Mouse (Mus musculus) liver (tissue): ENCODE measurements around the gene Lrrc25.

ENCODE experiments used
- DNase-seq: peaks from one replicate; pipeline ENCODE4 v3.0.0-alpha.2; 2020; ENCODE audit warnings: mixed read lengths

Gene Lrrc25

GRCm38 (mm10) chr8:70617985-70618384, 2.0 kb downstream of the Lrrc25 start:
- peak; percentile 58 for DNase-seq

- peak; percentile 96 for DNase-seq
Measured at GRCm38 (mm10) chr8:70618888-70619334, 3.0 kb downstream of the Lrrc25 start.

GRCm38 (mm10) chr8:70622220-70622619, 6.3 kb downstream of the Lrrc25 start:
- peak; percentile 74 for DNase-seq

GRCm38 (mm10) chr8:70625104-70625503, 9.1 kb downstream of the Lrrc25 start:
- peak; percentile 74 for DNase-seq

- DNase-seq: no peak
Measured at GRCm38 (mm10) chr8:70627041-70627440, 11.1 kb downstream of the Lrrc25 start.

- DNase-seq: no peak
Measured at GRCm38 (mm10) chr8:70628986-70629490, 13.1 kb downstream of the Lrrc25 start.

- DNase-seq: peak; percentile 89
Measured at GRCm38 (mm10) chr8:70629574-70630531, 13.9 kb downstream of the Lrrc25 start.

- peak; percentile 79 for DNase-seq
Measured at GRCm38 (mm10) chr8:70630532-70631381, 14.8 kb downstream of the Lrrc25 start.

GRCm38 (mm10) chr8:70631436-70631835, 15.5 kb downstream of the Lrrc25 start:
- peak; percentile 63 for DNase-seq

- DNase-seq: no peak
Measured at GRCm38 (mm10) chr8:70632346-70632892, 16.5 kb downstream of the Lrrc25 start, which contains the start of gene Gdf15. TSS of gene Gdf15 (minus strand) at chr8:70632456.

GRCm38 (mm10) chr8:70634066-70634465, 18.1 kb downstream of the Lrrc25 start:
- peak; percentile 65 for DNase-seq

GRCm38 (mm10) chr8:70635527-70635926, 19.6 kb downstream of the Lrrc25 start:
- DNase-seq: peak; percentile 59

GRCm38 (mm10) chr8:70636838-70637237, 20.9 kb downstream of the Lrrc25 start:
- DNase-seq: peak; percentile 62

GRCm38 (mm10) chr8:70638752-70639151, 22.8 kb downstream of the Lrrc25 start:
- no peak for DNase-seq

- no peak for DNase-seq
Measured at GRCm38 (mm10) chr8:70643019-70643418, 27.1 kb downstream of the Lrrc25 start.

GRCm38 (mm10) chr8:70644065-70644464, 28.1 kb downstream of the Lrrc25 start:
- DNase-seq: peak; percentile 42

- DNase-seq: no peak
Measured at GRCm38 (mm10) chr8:70645501-70646224, 29.7 kb downstream of the Lrrc25 start.

- DNase-seq: no peak
Measured at GRCm38 (mm10) chr8:70646369-70646768, 30.4 kb downstream of the Lrrc25 start.

- DNase-seq: no peak
Measured at GRCm38 (mm10) chr8:70646775-70647174, 30.8 kb downstream of the Lrrc25 start.

- DNase-seq: no peak
Measured at GRCm38 (mm10) chr8:70647343-70648163, 31.6 kb downstream of the Lrrc25 start.

- DNase-seq: peak; percentile 29
Measured at GRCm38 (mm10) chr8:70648164-70648442, 32.1 kb downstream of the Lrrc25 start.
